Mouse (Mus musculus): ENCODE data around the gene Mfsd11.

DNA sequence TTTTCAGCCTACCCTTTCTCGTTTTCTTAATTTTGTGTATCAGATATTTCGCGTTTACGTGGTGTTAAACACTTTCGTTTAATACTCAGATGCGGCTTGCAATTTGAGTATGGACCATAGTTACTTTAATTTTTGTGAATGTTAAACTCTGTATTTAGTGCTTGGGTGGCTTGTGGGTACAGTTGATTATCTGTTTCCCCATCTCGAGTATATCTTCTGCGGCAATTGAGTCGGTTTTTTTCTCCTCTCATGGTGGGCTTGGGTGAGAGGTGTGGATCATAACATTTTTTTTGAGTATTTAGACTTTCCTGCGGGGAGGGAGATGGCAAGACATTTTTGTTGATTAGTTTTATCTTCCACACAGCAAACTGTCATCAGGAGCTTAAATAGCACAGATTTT, 2.0 kb downstream of the Mfsd11 start:
- no peak for TF ChIP-seq POLR2A (IDR thresholded peaks at IDR 0.05; ENCODE audit: control insufficient read depth, low read depth, low read length)
- TF ChIP-seq CTCF (IDR thresholded peaks at IDR 0.05; ENCODE audit: control insufficient read depth, insufficient read depth, insufficient replicate concordance, low read depth, low read length), result no peak

Data from testis, adult 2 months (tissue).